Mouse (Mus musculus): ENCODE measurements around the gene Wnt10b.
A peak's percentile ranks its signal among the peaks of the same experiment; 100 is the strongest.

Wnt10b gene

GRCm38 (mm10) chr15:98796803-98797595 lies 19.0 kb upstream of the Wnt10b start:
- DNase-seq (ENCODE audit: low spot score in 2 of 2) = no peak

- no peak for DNase-seq (ENCODE audit: low spot score in 2 of 2)
These were observed 15.3 kb upstream of the Wnt10b start for GRCm38 (mm10) chr15:98793141-98793698.

GRCm38 (mm10) chr15:98792233-98793020 lies 14.5 kb upstream of the Wnt10b start:
- DNase-seq (ENCODE audit: low spot score in 2 of 2) = peak; percentile 58 to 65

GRCm38 (mm10) chr15:98791771-98792170 lies 13.8 kb upstream of the Wnt10b start:
- no peak for DNase-seq (ENCODE audit: low spot score in 2 of 2)

- no peak for DNase-seq (ENCODE audit: low spot score in 2 of 2)
These were observed 13.3 kb upstream of the Wnt10b start for GRCm38 (mm10) chr15:98791221-98791620.

- DNase-seq (ENCODE audit: low spot score in 2 of 2) = no peak
These were observed 12.8 kb upstream of the Wnt10b start for GRCm38 (mm10) chr15:98790761-98791160.

- DNase-seq (ENCODE audit: low spot score in 2 of 2) = no peak
These were observed 11.9 kb upstream of the Wnt10b start, which contains the start of gene Wnt1 for GRCm38 (mm10) chr15:98789661-98790535. TSS of gene Wnt1 (plus strand) at chr15:98789857.

GRCm38 (mm10) chr15:98788972-98789660 lies 11.2 kb upstream of the Wnt10b start:
- no peak for DNase-seq (ENCODE audit: low spot score in 2 of 2)

GRCm38 (mm10) chr15:98787930-98788329 lies 10.0 kb upstream of the Wnt10b start:
- no peak for DNase-seq (ENCODE audit: low spot score in 2 of 2)

- no peak for DNase-seq (ENCODE audit: low spot score in 2 of 2)
These were observed 7.8 kb upstream of the Wnt10b start for GRCm38 (mm10) chr15:98785744-98786143.

- no peak for DNase-seq (ENCODE audit: low spot score in 2 of 2)
These were observed 3.2 kb upstream of the Wnt10b start for GRCm38 (mm10) chr15:98781166-98781565.

- no peak for DNase-seq (ENCODE audit: low spot score in 2 of 2)
These were observed 2.6 kb upstream of the Wnt10b start for GRCm38 (mm10) chr15:98780573-98780972.

- DNase-seq (ENCODE audit: low spot score in 2 of 2) = no peak
These were observed 2.1 kb upstream of the Wnt10b start for GRCm38 (mm10) chr15:98780075-98780474.

GRCm38 (mm10) chr15:98778806-98779205 lies 856 bp upstream of the Wnt10b start:
- no peak for DNase-seq (ENCODE audit: low spot score in 2 of 2)

GRCm38 (mm10) chr15:98778191-98778770 lies 331 bp upstream of the Wnt10b start:
- no peak for DNase-seq (ENCODE audit: low spot score in 2 of 2)

GRCm38 (mm10) chr15:98777005-98777616 lies 839 bp downstream of the Wnt10b start:
- DNase-seq (ENCODE audit: low spot score in 2 of 2) = no peak

- no peak for DNase-seq (ENCODE audit: low spot score in 2 of 2)
These were observed 1.5 kb downstream of the Wnt10b start for GRCm38 (mm10) chr15:98776280-98777004.

- DNase-seq (ENCODE audit: low spot score in 2 of 2) = no peak
These were observed 2.4 kb downstream of the Wnt10b start for GRCm38 (mm10) chr15:98775533-98775932.

GRCm38 (mm10) chr15:98774096-98774495 lies 3.9 kb downstream of the Wnt10b start:
- no peak for DNase-seq (ENCODE audit: low spot score in 2 of 2)

All from right cerebral cortex, adult 2 months (tissue).